Mouse (Mus musculus): ENCODE data around the gene 1700016D06Rik. TPM values are rescaled to one million over a fixed set of nuclear protein-coding genes. Genes with fewer than 3 reads are reported as not detected.

The 1700016D06Rik gene
- polyA plus RNA-seq, 2 experiments: not detected

DNA sequence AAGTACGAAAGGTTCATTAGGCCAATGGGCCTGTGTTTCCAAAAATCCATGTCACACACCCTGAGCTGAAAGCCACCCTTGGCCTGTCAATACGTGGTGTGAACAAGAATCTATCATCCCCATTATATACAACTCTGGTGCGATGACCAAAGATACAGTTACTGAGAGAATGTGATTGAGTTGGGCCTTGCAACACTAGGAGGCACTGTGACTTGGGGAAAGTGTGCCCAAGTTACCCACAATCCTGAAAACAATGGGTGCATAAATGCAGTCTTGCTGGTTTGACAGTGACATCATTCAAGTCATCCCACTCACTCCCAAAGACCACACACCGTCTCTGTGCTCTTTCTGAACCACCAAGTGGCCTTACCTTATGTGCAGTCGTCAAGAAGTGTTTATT lies 38.2 kb upstream of the 1700016D06Rik start:
- no peaks in the 10 kb centered on the region for H3K9me3 ChIP-seq (ENCODE audit: control insufficient read depth, low read length)
- ATAC-seq (ENCODE audit: insufficient read depth) (no peak), DNase-seq (ENCODE audit: low read depth in 3 of 3, low spot score in 3 of 3) (no peak)
- H3K27me3 ChIP-seq (ENCODE audit: control insufficient read depth, insufficient read depth, low read length): no peaks in the 10 kb centered on the region
- TF ChIP-seq EP300 (IDR thresholded peaks at IDR 0.05; ENCODE audit: low read depth): no peak
- no peak for TF ChIP-seq CTCF (IDR thresholded peaks at IDR 0.05; ENCODE audit: low read depth)
- H3K27ac ChIP-seq: no peak overlapping the region
- no peaks in the 10 kb centered on the region for H3K36me3 ChIP-seq (replicated peaks; ENCODE audit: control insufficient read depth, insufficient read depth, low read depth)
- H3K4me1 ChIP-seq (replicated peaks; ENCODE audit: control insufficient read depth in 2 of 2, insufficient read depth in 2 of 2, low read length in 1 of 2): peaks cover 0 to 2% of the 10 kb centered on the region in 2 experiments; a peak in 1 of 4 replicates
- no peak overlapping the region for H3K4me3 ChIP-seq (ENCODE audit: insufficient read depth in 1 of 2, low read depth in 2 of 2, low read length in 2 of 2)
- no peak overlapping the region for H3K9ac ChIP-seq (replicated peaks)
- no peak overlapping the region for H3K4me2 ChIP-seq (ENCODE audit: low read depth)
- WGBS (ENCODE audit: insufficient replicate concordance): 53% methylated on average over 5 of the region's 5 CpGs

DNA sequence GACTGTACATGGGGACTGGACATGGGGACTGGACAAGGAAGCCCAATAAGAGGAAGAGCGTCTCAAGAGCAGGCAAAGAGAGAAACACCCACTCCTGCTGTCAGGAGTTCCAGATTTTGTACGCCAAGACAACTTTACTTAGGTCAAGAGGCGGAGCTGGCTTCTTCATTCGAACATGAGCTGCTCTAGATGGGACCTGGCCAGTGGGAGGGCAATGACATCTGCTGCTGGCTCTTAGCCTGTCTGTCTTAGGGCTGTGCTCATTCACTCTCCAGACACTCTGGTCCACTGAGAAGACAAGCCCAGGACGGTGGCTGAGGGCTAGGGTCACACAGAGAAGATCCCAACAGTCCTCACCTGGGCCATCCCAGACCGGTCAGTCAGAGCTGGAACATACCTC lies 36.2 kb upstream of the 1700016D06Rik start:
- Histone ChIP-seq H3K27me3 (ENCODE audit: control insufficient read depth, insufficient read depth, low read length) (no peaks in the 10 kb centered on the region), H3K9ac (replicated peaks) (no peak overlapping the region), H3K4me3 (ENCODE audit: insufficient read depth in 1 of 2, low read depth in 2 of 2, low read length in 2 of 2) (no peak overlapping the region), H3K4me1 (replicated peaks; ENCODE audit: control insufficient read depth in 2 of 2, insufficient read depth in 2 of 2, low read length in 1 of 2) (peaks cover 0 to 2% of the 10 kb centered on the region in 2 experiments; a peak in 1 of 4 replicates), H3K27ac (no peak overlapping the region), H3K36me3 (replicated peaks; ENCODE audit: control insufficient read depth, insufficient read depth, low read depth) (no peaks in the 10 kb centered on the region), H3K4me2 (ENCODE audit: low read depth) (no peak overlapping the region), H3K9me3 (ENCODE audit: control insufficient read depth, low read length) (no peaks in the 10 kb centered on the region)
- no peak for ATAC-seq (ENCODE audit: insufficient read depth)
- 54% methylated on average over 6 of the region's 6 CpGs for WGBS (ENCODE audit: insufficient replicate concordance)
- TF ChIP-seq EP300 (IDR thresholded peaks at IDR 0.05; ENCODE audit: low read depth): no peak
- TF ChIP-seq CTCF (IDR thresholded peaks at IDR 0.05; ENCODE audit: low read depth): no peak
- DNase-seq (ENCODE audit: low read depth in 3 of 3, low spot score in 3 of 3): no peak

DNA sequence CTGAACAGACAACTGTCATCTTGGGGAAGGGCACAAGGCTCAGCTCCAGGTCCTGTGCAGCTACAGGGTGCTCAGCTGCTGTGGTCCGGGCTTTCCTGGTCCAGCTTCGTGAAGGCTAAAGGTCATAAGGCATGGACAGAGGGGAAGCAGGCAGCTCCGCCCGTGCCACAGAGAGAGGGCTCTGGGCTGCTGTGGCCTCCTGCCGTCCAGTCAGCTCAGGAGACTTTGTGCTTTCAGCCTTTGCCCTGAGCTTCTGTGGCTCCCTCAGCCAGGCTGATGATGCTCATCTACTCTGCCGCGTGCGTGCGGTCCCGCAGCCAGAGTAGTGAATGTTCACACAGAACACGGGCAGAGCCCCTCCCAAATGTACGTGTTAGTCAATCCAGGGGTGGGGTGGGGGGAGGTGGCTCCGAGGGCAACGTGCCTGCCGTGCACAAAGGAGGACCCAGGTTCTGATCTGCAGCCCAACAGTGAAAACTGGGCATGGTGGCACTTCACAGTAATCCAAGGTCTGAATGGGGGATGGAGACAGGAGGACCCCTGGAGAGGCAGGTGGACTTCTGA lies 34.9 kb upstream of the 1700016D06Rik start:
- no peak overlapping the region for H3K9ac ChIP-seq (replicated peaks)
- H3K36me3 ChIP-seq (replicated peaks; ENCODE audit: control insufficient read depth, insufficient read depth, low read depth): no peaks in the 10 kb centered on the region
- no peaks in the 10 kb centered on the region for H3K4me1 ChIP-seq (replicated peaks; ENCODE audit: control insufficient read depth in 2 of 2, insufficient read depth in 2 of 2, low read length in 1 of 2)
- DNase-seq (ENCODE audit: low read depth in 3 of 3, low spot score in 3 of 3) (no peak), ATAC-seq (ENCODE audit: insufficient read depth) (peak; percentile 45; the same call in 1 of the 2 replicates)
- no peak overlapping the region for H3K4me2 ChIP-seq (ENCODE audit: low read depth)
- TF ChIP-seq CTCF (IDR thresholded peaks at IDR 0.05; ENCODE audit: low read depth): no peak; the same call in 1 of the 2 replicates
- TF ChIP-seq EP300 (IDR thresholded peaks at IDR 0.05; ENCODE audit: low read depth): no peak
- H3K4me3 ChIP-seq (ENCODE audit: insufficient read depth in 1 of 2, low read depth in 2 of 2, low read length in 2 of 2): no peak overlapping the region
- H3K9me3 ChIP-seq (ENCODE audit: control insufficient read depth, low read length): no peaks in the 10 kb centered on the region
- 60% methylated on average over 15 of the region's 15 CpGs for WGBS (ENCODE audit: insufficient replicate concordance)
- H3K27me3 ChIP-seq (ENCODE audit: control insufficient read depth, insufficient read depth, low read length): no peaks in the 10 kb centered on the region
- H3K27ac ChIP-seq: no peak overlapping the region

DNA sequence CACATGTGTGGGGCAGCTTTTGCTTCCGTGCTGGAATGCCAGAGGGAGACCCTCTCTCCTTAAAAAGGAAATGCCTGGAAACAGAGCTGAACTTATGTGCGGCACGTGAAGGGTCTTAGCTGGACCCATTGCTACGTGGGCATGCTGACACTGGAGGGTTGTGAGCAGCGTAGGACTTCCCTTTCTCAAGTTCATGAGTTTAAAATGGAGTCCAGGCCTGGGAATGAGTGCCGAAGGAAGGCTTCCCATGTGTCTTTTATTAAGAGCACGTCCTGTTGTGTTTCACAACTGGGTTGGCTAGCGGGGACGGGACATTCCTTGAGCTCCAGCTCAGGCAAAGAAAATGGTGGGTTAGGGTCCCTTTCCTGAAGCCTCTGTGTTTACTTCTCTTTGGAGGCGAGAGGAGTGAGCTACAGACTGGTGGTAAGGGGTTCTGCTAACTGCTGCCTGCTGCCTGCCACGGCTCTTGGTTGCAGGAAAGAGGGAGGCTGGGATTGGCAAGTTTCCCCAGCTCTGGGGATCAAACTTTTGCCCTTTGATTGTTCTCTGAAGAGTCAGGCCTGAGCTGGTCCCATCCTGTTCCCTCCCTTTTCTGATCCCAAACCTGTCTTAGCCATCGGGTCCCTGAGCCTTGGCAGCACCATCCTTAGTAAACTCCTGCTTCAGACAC lies 29.5 kb upstream of the 1700016D06Rik start:
- WGBS (ENCODE audit: insufficient replicate concordance): 56% methylated on average over 12 of the region's 12 CpGs
- Histone ChIP-seq H3K9ac (replicated peaks) (no peak overlapping the region), H3K36me3 (replicated peaks; ENCODE audit: control insufficient read depth, insufficient read depth, low read depth) (no peaks in the 10 kb centered on the region), H3K4me2 (ENCODE audit: low read depth) (no peak overlapping the region), H3K4me3 (ENCODE audit: insufficient read depth in 1 of 2, low read depth in 2 of 2, low read length in 2 of 2) (no peak overlapping the region), H3K27ac (no peak overlapping the region), H3K27me3 (ENCODE audit: control insufficient read depth, insufficient read depth, low read length) (peaks cover 48% of the 10 kb centered on the region), H3K9me3 (ENCODE audit: control insufficient read depth, low read length) (no peaks in the 10 kb centered on the region), H3K4me1 (replicated peaks; ENCODE audit: control insufficient read depth in 2 of 2, insufficient read depth in 2 of 2, low read length in 1 of 2) (no peaks in the 10 kb centered on the region)
- DNase-seq (ENCODE audit: low read depth in 3 of 3, low spot score in 3 of 3) (no peak), ATAC-seq (ENCODE audit: insufficient read depth) (no peak)
- no peak for TF ChIP-seq CTCF (IDR thresholded peaks at IDR 0.05; ENCODE audit: low read depth)
- TF ChIP-seq EP300 (IDR thresholded peaks at IDR 0.05; ENCODE audit: low read depth): no peak

DNA sequence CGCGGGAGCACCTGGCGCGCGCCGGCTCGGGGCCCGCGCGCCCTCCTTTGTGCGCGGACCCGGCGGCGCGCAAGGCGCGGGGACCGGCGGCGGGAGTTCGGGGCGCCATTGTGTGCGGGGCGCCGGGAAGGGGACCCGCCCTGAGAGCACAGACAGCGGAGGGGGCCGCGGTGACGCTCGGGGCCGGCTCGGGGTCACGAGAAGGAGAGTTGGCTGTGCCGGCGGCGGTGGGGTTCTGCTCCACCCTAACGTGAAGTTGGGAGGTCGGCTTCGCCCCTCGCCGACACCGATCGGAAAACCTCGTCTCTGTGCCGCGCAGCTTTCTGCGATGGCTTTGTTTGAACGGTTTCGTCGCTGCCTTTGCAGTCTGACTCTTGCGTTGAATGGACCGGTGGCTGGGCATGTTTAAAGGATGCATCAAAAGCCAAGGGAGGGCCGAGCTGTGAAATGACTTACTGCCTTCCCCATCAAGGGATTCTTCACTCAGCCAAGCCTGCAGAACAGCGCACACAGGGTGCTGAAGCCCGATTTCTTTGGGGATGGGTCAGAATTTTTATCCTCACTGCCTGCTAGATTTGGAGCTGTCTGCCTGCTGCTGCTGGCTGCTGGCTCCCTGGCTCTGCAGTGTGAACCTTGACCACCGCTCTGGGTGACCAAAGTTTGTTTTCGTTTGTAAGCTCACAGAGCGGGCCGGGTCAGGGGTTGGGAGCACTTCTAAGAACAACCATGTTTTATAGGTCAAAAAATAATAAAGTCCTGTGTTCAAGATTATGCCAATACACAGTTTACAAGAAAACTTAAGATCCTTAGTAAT lies 27.8 kb upstream of the 1700016D06Rik start:
- Histone ChIP-seq H3K27me3 (ENCODE audit: control insufficient read depth, insufficient read depth, low read length) (peaks cover 53% of the 10 kb centered on the region), H3K27ac (no peak overlapping the region), H3K9me3 (ENCODE audit: control insufficient read depth, low read length) (no peaks in the 10 kb centered on the region), H3K4me2 (ENCODE audit: low read depth) (peak overlapping the region; percentile 29), H3K4me3 (ENCODE audit: insufficient read depth in 1 of 2, low read depth in 2 of 2, low read length in 2 of 2) (peak overlapping the region; percentile 47 to 53), H3K4me1 (replicated peaks; ENCODE audit: control insufficient read depth in 2 of 2, insufficient read depth in 2 of 2, low read length in 1 of 2) (no peaks in the 10 kb centered on the region), H3K9ac (replicated peaks) (no peak overlapping the region), H3K36me3 (replicated peaks; ENCODE audit: control insufficient read depth, insufficient read depth, low read depth) (no peaks in the 10 kb centered on the region)
- WGBS (ENCODE audit: insufficient replicate concordance): 3% methylated on average over 61 of the region's 61 CpGs
- peak; percentile 21; the same call in 1 of the 2 replicates for ATAC-seq (ENCODE audit: insufficient read depth)
- DNase-seq (ENCODE audit: low read depth in 3 of 3, low spot score in 3 of 3): no peak
- no peak for TF ChIP-seq CTCF (IDR thresholded peaks at IDR 0.05; ENCODE audit: low read depth)
- TF ChIP-seq EP300 (IDR thresholded peaks at IDR 0.05; ENCODE audit: low read depth): no peak
